ENCODE assay signal across 10 mouse cellular contexts in genomic region chr11:82607661-82608060, GRCm38 (mm10).
"Had no signal": no experiment of that assay in that cellular context is flagged by ENCODE, and none has a peak within 500 bp of the region (broad histone marks: within the 10 kb centered on the region; RNA-seq: fewer than 3 reads in every experiment).

No protein-coding gene starts in this region.

- ATAC-seq: lung, postnatal 0 days; midbrain, embryonic 13.5 days; midbrain, embryonic 15.5 days had no signal

- DNase-seq: lung, adult 2 months; lung, postnatal 14 days; lung, postnatal 36 days; right cerebral cortex, postnatal 14 days; thymus, adult 2 months; thymus, postnatal 25 days; thymus, postnatal 4 days had no signal
